Mouse (Mus musculus): ENCODE measurements around the gene Dkkl1. TPM values are rescaled to one million over a fixed set of nuclear protein-coding genes. Genes with fewer than 3 reads are reported as not detected.
"Not testable (repeated sequence)": the region's sequence is repeated elsewhere in the genome, so short reads cannot be mapped to it uniquely, and the experiment has no call there.

Dkkl1 gene
- 0.81 and 1.2 TPM in 2 replicates for polyA plus RNA-seq (2014; fragmentation: Nextera tagmentation; extraction: Ambion mirVana)

- ATAC-seq (ENCODE audit: low FRiP score) (no peak), DNase-seq (ENCODE audit: low spot score, missing footprints) (no peak)
- peaks cover 2% of the 10 kb centered on the region for H3K4me1 ChIP-seq (ENCODE audit: control insufficient read depth, insufficient read depth, low read length)
- no peaks in the 10 kb centered on the region for H3K36me3 ChIP-seq (ENCODE audit: control insufficient read depth, insufficient read depth, low read length)
- peaks cover 12% of the 10 kb centered on the region for H3K27me3 ChIP-seq (ENCODE audit: control insufficient read depth, insufficient read depth, low read length)
- H3K4me3 ChIP-seq (ENCODE audit: low read depth, low read length): no peak within 1 kb of the TSS
- H3K4me2 ChIP-seq: no peak within 1 kb of the TSS
- 7% methylated on average over 17 of the region's 17 CpGs for WGBS
- peaks cover 4% of the 10 kb centered on the region; the same call in 1 of the 2 replicates for H3K9me3 ChIP-seq (ENCODE audit: control insufficient read depth, low read length)
- H3K27ac ChIP-seq (ENCODE audit: low read depth, low read length): no peak within 1 kb of the TSS
- no peak within 1 kb of the TSS for H3K9ac ChIP-seq (ENCODE audit: low read length)
These were observed at the start of gene Dkkl1 for GRCm38 (mm10) chr7:45211851-45212251. Gene Dkkl1, minus strand, starts transcription at chr7:45212147.

DNA sequence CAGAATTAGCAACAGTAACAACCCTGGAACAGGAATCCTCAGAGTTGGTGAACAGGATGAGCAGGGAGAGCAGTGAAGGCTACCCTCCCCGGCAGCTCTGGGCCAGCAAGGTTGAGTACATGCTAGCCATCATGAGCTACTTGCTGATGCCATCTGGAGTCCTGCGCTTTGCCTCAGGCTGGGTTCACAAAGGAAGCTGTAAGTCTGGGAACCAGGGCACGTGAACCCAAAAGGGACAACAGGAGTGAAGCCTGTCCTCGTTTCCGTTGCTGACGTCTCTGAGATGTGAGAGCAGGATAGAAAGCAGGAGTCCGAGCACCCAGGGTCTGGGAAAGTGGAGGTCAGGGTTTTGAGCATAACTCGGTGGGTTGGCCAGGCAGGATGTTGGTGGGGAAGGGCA, 47.3 kb upstream of the Dkkl1 start:
- Histone ChIP-seq H3K9ac (ENCODE audit: low read length) (no peak overlapping the region), H3K27ac (ENCODE audit: low read depth, low read length) (no peak overlapping the region), H3K4me2 (no peak overlapping the region), H3K4me1 (ENCODE audit: control insufficient read depth, insufficient read depth, low read length) (no peaks in the 10 kb centered on the region), H3K4me3 (ENCODE audit: low read depth, low read length) (no peak overlapping the region), H3K27me3 (ENCODE audit: control insufficient read depth, insufficient read depth, low read length) (no peaks in the 10 kb centered on the region), H3K36me3 (ENCODE audit: control insufficient read depth, insufficient read depth, low read length) (no peaks in the 10 kb centered on the region), H3K9me3 (ENCODE audit: control insufficient read depth, low read length) (no peaks in the 10 kb centered on the region)
- WGBS: 87% methylated on average over 8 of the region's 8 CpGs
- ATAC-seq (ENCODE audit: low FRiP score): no peak
- DNase-seq (ENCODE audit: low spot score, missing footprints): no peak

GRCm38 (mm10) chr7:45257063-45257840, 45.3 kb upstream of the Dkkl1 start:
- Histone ChIP-seq H3K27me3 (ENCODE audit: control insufficient read depth, insufficient read depth, low read length) (no peaks in the 10 kb centered on the region), H3K4me3 (ENCODE audit: low read depth, low read length) (no peak overlapping the region), H3K9ac (ENCODE audit: low read length) (no peak overlapping the region), H3K36me3 (ENCODE audit: control insufficient read depth, insufficient read depth, low read length) (no peaks in the 10 kb centered on the region), H3K4me1 (ENCODE audit: control insufficient read depth, insufficient read depth, low read length) (no peaks in the 10 kb centered on the region), H3K9me3 (ENCODE audit: control insufficient read depth, low read length) (no peaks in the 10 kb centered on the region), H3K27ac (ENCODE audit: low read depth, low read length) (no peak overlapping the region), H3K4me2 (no peak overlapping the region)
- DNase-seq (ENCODE audit: low spot score, missing footprints) (peak; percentile 61), ATAC-seq (ENCODE audit: low FRiP score) (no peak)
- 64% methylated on average over 11 of the region's 11 CpGs for WGBS

DNA sequence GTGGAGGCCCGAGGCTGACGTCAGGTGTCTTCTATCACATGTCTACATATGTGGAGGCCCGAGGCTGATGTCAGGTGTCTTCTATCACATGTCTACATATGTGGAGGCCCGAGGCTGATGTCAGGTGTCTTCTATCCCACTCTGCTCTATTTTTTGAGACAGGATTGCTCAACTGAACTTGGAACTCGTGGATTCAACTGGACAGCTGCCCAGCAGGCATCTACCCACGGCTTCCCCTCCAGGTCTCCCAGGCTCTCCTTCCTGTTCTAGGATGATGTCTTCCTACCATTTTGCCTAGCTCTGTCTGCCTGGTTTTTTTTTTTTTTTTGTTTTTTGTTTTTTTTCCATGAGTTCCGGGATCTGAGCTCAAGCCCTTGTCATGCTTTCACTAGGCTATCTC, 43.9 kb upstream of the Dkkl1 start:
- not testable (repeated sequence) for ATAC-seq (ENCODE audit: low FRiP score); H3K9ac ChIP-seq (ENCODE audit: low read length); H3K4me1 ChIP-seq (ENCODE audit: control insufficient read depth, insufficient read depth, low read length); H3K4me2 ChIP-seq; DNase-seq (ENCODE audit: low spot score, missing footprints); H3K9me3 ChIP-seq (ENCODE audit: control insufficient read depth, low read length); H3K27me3 ChIP-seq (ENCODE audit: control insufficient read depth, insufficient read depth, low read length); H3K27ac ChIP-seq (ENCODE audit: low read depth, low read length); H3K36me3 ChIP-seq (ENCODE audit: control insufficient read depth, insufficient read depth, low read length); H3K4me3 ChIP-seq (ENCODE audit: low read depth, low read length)
- WGBS: 83% methylated on average over 5 of the region's 7 CpGs

DNA sequence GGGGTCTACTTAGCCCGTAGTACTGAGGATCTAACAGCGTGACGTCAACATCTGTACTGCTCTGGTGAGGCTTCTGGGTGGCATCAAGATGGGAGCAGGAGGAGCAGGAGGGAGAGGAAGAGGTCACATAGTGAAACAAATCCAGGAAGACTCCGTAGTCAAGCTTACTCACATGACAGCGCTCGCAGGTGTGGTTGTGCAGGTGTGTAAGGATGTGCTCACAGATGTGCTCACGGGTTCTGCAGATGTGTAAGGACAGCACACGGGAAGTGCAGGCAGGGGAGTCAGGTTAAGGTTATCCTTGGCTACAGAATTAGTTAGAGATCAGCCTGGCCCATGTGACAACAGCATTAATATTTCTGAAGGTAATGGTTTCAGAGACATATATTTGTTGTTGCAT, 41.9 kb upstream of the Dkkl1 start:
- H3K36me3 ChIP-seq (ENCODE audit: control insufficient read depth, insufficient read depth, low read length): no peaks in the 10 kb centered on the region
- ATAC-seq (ENCODE audit: low FRiP score) (no peak), DNase-seq (ENCODE audit: low spot score, missing footprints) (no peak)
- H3K4me1 ChIP-seq (ENCODE audit: control insufficient read depth, insufficient read depth, low read length): no peaks in the 10 kb centered on the region
- H3K9ac ChIP-seq (ENCODE audit: low read length): no peak overlapping the region
- H3K4me3 ChIP-seq (ENCODE audit: low read depth, low read length): no peak overlapping the region
- no peak overlapping the region for H3K4me2 ChIP-seq
- H3K27me3 ChIP-seq (ENCODE audit: control insufficient read depth, insufficient read depth, low read length): no peaks in the 10 kb centered on the region
- H3K27ac ChIP-seq (ENCODE audit: low read depth, low read length): no peak overlapping the region
- 87% methylated on average over 8 of the region's 8 CpGs for WGBS
- no peaks in the 10 kb centered on the region for H3K9me3 ChIP-seq (ENCODE audit: control insufficient read depth, low read length)

- H3K36me3 ChIP-seq (ENCODE audit: control insufficient read depth, insufficient read depth, low read length): no peaks in the 10 kb centered on the region
- ATAC-seq (ENCODE audit: low FRiP score): no peak
- H3K9ac ChIP-seq (ENCODE audit: low read length): no peak overlapping the region
- no peaks in the 10 kb centered on the region for H3K27me3 ChIP-seq (ENCODE audit: control insufficient read depth, insufficient read depth, low read length)
- DNase-seq (ENCODE audit: low spot score, missing footprints): no peak
- no peak overlapping the region for H3K4me3 ChIP-seq (ENCODE audit: low read depth, low read length)
- H3K4me2 ChIP-seq: no peak overlapping the region
- H3K4me1 ChIP-seq (ENCODE audit: control insufficient read depth, insufficient read depth, low read length): no peaks in the 10 kb centered on the region
- no peak overlapping the region for H3K27ac ChIP-seq (ENCODE audit: low read depth, low read length)
- H3K9me3 ChIP-seq (ENCODE audit: control insufficient read depth, low read length): no peaks in the 10 kb centered on the region
- WGBS: 30% methylated on average over 3 of the region's 3 CpGs
These were observed 35.7 kb upstream of the Dkkl1 start for GRCm38 (mm10) chr7:45247666-45248065.

GRCm38 (mm10) chr7:45241389-45241749, 29.4 kb upstream of the Dkkl1 start:
- WGBS: 77% methylated on average over 6 of the region's 6 CpGs
- Histone ChIP-seq H3K27ac (ENCODE audit: low read depth, low read length) (no peak overlapping the region), H3K4me3 (ENCODE audit: low read depth, low read length) (peak overlapping the region; percentile 6), H3K9ac (ENCODE audit: low read length) (peak overlapping the region; percentile 21), H3K4me2 (peak overlapping the region; percentile 35), H3K9me3 (ENCODE audit: control insufficient read depth, low read length) (no peaks in the 10 kb centered on the region), H3K36me3 (ENCODE audit: control insufficient read depth, insufficient read depth, low read length) (no peaks in the 10 kb centered on the region), H3K27me3 (ENCODE audit: control insufficient read depth, insufficient read depth, low read length) (peaks cover 21% of the 10 kb centered on the region), H3K4me1 (ENCODE audit: control insufficient read depth, insufficient read depth, low read length) (peaks cover 8% of the 10 kb centered on the region; the same call in 1 of the 2 replicates)
- DNase-seq (ENCODE audit: low spot score, missing footprints) (no peak), ATAC-seq (ENCODE audit: low FRiP score) (no peak)

GRCm38 (mm10) chr7:45240633-45241388, 28.9 kb upstream of the Dkkl1 start, which contains the start of gene Slc6a16:
Gene Slc6a16, plus strand, starts transcription at chr7:45241085.
- Histone ChIP-seq H3K36me3 (ENCODE audit: control insufficient read depth, insufficient read depth, low read length) (no peaks in the 10 kb centered on the region), H3K27me3 (ENCODE audit: control insufficient read depth, insufficient read depth, low read length) (peaks cover 23% of the 10 kb centered on the region), H3K9ac (ENCODE audit: low read length) (peak within 1 kb of the TSS; percentile 21), H3K4me2 (peak within 1 kb of the TSS; percentile 35), H3K27ac (ENCODE audit: low read depth, low read length) (no peak within 1 kb of the TSS), H3K9me3 (ENCODE audit: control insufficient read depth, low read length) (no peaks in the 10 kb centered on the region), H3K4me3 (ENCODE audit: low read depth, low read length) (peak within 1 kb of the TSS; percentile 6), H3K4me1 (ENCODE audit: control insufficient read depth, insufficient read depth, low read length) (peaks cover 9% of the 10 kb centered on the region; the same call in 1 of the 2 replicates)
- 8% methylated on average over 51 of the region's 53 CpGs for WGBS
- DNase-seq (ENCODE audit: low spot score, missing footprints): peak; percentile 95
- ATAC-seq (ENCODE audit: low FRiP score): peak; percentile 52; the same call in 1 of the 2 replicates

DNA sequence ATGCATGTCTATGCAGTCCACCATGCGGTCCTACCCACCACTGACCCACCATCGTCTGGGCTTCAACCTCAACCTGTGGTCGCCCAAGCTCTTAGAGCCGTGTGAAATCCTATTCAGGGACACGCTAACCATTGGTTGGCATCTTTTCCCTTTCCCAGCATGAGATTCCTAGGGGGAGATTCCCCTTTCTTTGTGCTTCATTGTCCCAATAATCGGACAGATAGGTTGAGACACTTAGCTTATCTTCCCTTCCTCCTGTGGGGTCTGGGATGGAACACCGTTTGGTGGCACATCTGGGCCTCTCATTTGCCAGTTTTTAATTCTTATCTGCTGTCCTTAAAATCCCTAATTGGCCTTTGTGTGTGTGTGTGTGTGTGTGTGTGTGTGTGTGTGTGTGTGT, 28.2 kb upstream of the Dkkl1 start:
- H3K27ac ChIP-seq (ENCODE audit: low read depth, low read length): no peak overlapping the region
- WGBS: 75% methylated on average over 7 of the region's 7 CpGs
- H3K27me3 ChIP-seq (ENCODE audit: control insufficient read depth, insufficient read depth, low read length): peaks cover 23% of the 10 kb centered on the region
- H3K9me3 ChIP-seq (ENCODE audit: control insufficient read depth, low read length): no peaks in the 10 kb centered on the region
- no peak overlapping the region for H3K9ac ChIP-seq (ENCODE audit: low read length)
- no peaks in the 10 kb centered on the region for H3K36me3 ChIP-seq (ENCODE audit: control insufficient read depth, insufficient read depth, low read length)
- ATAC-seq (ENCODE audit: low FRiP score): no peak
- H3K4me1 ChIP-seq (ENCODE audit: control insufficient read depth, insufficient read depth, low read length): peaks cover 15% of the 10 kb centered on the region; the same call in 1 of the 2 replicates
- H3K4me2 ChIP-seq: no peak overlapping the region
- no peak for DNase-seq (ENCODE audit: low spot score, missing footprints)
- no peak overlapping the region for H3K4me3 ChIP-seq (ENCODE audit: low read depth, low read length)

Measured in midbrain, embryonic 11.5 days (tissue).